Mouse (Mus musculus): ENCODE data around the gene Ncf1. TPM values are rescaled to one million over a fixed set of nuclear protein-coding genes. Genes with fewer than 3 reads are reported as not detected.
A peak's percentile ranks its signal among the peaks of the same experiment; 100 is the strongest.

Gene Ncf1
- total and polyA plus RNA-seq, 3 experiments, result 287 to 342 (median 302) TPM

GRCm38 (mm10) chr5:134232568-134232967, 3.1 kb upstream of the Ncf1 start (continued):
- TF ChIP-seq ZMIZ1 (IDR thresholded peaks at IDR 0.05; ENCODE audit: low read depth, low read length), result peak; percentile 25; the same call in 1 of the 2 replicates
- TF ChIP-seq ETS1 (conservative IDR thresholded peaks at IDR 0.05; ENCODE audit: low read depth, low read length), result peak; percentile 97
- peak; percentile 52 for TF ChIP-seq MAFK (IDR thresholded peaks at IDR 0.05; ENCODE audit: insufficient replicate concordance, low read length)

- no peaks in the 10 kb centered on the region for H3K27me3 ChIP-seq (replicated peaks)
- peak; percentile 89 for DNase-seq (ENCODE audit: extremely low read depth)
- H3K36me3 ChIP-seq (replicated peaks in 1 of 2; ENCODE audit: control insufficient read depth in 1 of 2, insufficient read depth in 1 of 2, low read length in 1 of 2), result peaks cover 4 to 22% of the 10 kb centered on the region in 2 experiments
- H3K4me2 ChIP-seq (ENCODE audit: insufficient read depth, low read depth, poor library complexity, severe bottlenecking), result peak overlapping the region; percentile 64
- peaks cover 4% of the 10 kb centered on the region; the same call in 1 of the 2 replicates for H3K79me2 ChIP-seq (replicated peaks; ENCODE audit: control insufficient read depth, extremely low read depth, insufficient read depth, poor library complexity, severe bottlenecking)
- H3K4me3 ChIP-seq (replicated peaks in 1 of 3; ENCODE audit: low read depth in 2 of 3, low read length in 2 of 3, poor library complexity in 1 of 3), result peak overlapping the region in 1 of 3 experiments; percentile 5
- peak overlapping the region; percentile 96 for H3K27ac ChIP-seq (ENCODE audit: insufficient read depth, low read depth)
- in situ Hi-C loops (cut with MboI; ENCODE audit: low pct_ligation_motif_present, low pct_unique_long_range_greater_than_20kb, low sequenced_read_pairs), result no loop called here
- peaks cover 42 to 64% of the 10 kb centered on the region in 2 experiments for H3K4me1 ChIP-seq (ENCODE audit: control insufficient read depth in 1 of 2, insufficient read depth in 2 of 2)
- TF ChIP-seq TBP (conservative IDR thresholded peaks at IDR 0.05; ENCODE audit: low read depth, low read length) (peak; percentile 98), TCF12 (IDR thresholded peaks at IDR 0.05; ENCODE audit: low read depth, low read length) (no peak; the same call in 1 of the 2 replicates), ZC3H11A (IDR thresholded peaks at IDR 0.05; ENCODE audit: low read depth, low read length) (no peak), POLR2A (IDR thresholded peaks at IDR 0.05; ENCODE audit: low read depth, low read length) (peak; percentile 81; the same call in 1 of the 2 replicates), MEF2A (IDR thresholded peaks at IDR 0.05; ENCODE audit: borderline replicate concordance, low read depth, low read length) (no peak), ETS1 (conservative IDR thresholded peaks at IDR 0.05; ENCODE audit: low read depth, low read length) (no peak), ZMIZ1 (IDR thresholded peaks at IDR 0.05; ENCODE audit: low read depth, low read length) (peak; percentile 54; the same call in 1 of the 2 replicates), HCFC1 (IDR thresholded peaks at IDR 0.05; ENCODE audit: low read depth, low read length) (0 out of 2 replicates have a peak, but pooled peaks have one; percentile 9), POLR2AphosphoS2 (IDR thresholded peaks at IDR 0.05; ENCODE audit: low read depth, low read length) (peak; percentile 91), USF2 (conservative IDR thresholded peaks at IDR 0.05; ENCODE audit: low read depth, low read length) (no peak), CTCF (conservative IDR thresholded peaks at IDR 0.05 in 1 of 2, IDR thresholded peaks at IDR 0.05 in 1 of 2; ENCODE audit: low read depth in 2 of 2, low read length in 2 of 2) (no peak), RCOR1 (conservative IDR thresholded peaks at IDR 0.05; ENCODE audit: low read depth, low read length) (no peak), JUND (conservative IDR thresholded peaks at IDR 0.05; ENCODE audit: low read depth, low read length) (no peak), SIN3A (IDR thresholded peaks at IDR 0.05; ENCODE audit: low read length) (no peak), ZKSCAN1 (IDR thresholded peaks at IDR 0.05; ENCODE audit: borderline replicate concordance, low read depth, low read length) (no peak), MAX (IDR thresholded peaks at IDR 0.05; ENCODE audit: low read length) (peak; percentile 35; the same call in 1 of the 2 replicates), MXI1 (IDR thresholded peaks at IDR 0.05; ENCODE audit: low read depth, low read length) (no peak), E2F4 (IDR thresholded peaks at IDR 0.05; ENCODE audit: insufficient replicate concordance, low read depth, low read length) (no peak), EP300 (IDR thresholded peaks at IDR 0.05; ENCODE audit: low read length) (no peak), CHD1 (IDR thresholded peaks at IDR 0.05; ENCODE audit: low read depth, low read length) (0 out of 2 replicates have a peak, but pooled peaks have one; percentile 22), MYC (IDR thresholded peaks at IDR 0.05; ENCODE audit: low read depth, low read length) (no peak; the same call in 1 of the 2 replicates), ELF1 (IDR thresholded peaks at IDR 0.05; ENCODE audit: low read depth, low read length) (no peak), IRF4 (IDR thresholded peaks at IDR 0.05; ENCODE audit: low read depth, low read length) (no peak), NELFE (IDR thresholded peaks at IDR 0.05; ENCODE audit: low read depth, low read length) (peak; percentile 77), RAD21 (IDR thresholded peaks at IDR 0.05; ENCODE audit: low read depth, low read length) (no peak), GABPA (IDR thresholded peaks at IDR 0.05; ENCODE audit: insufficient replicate concordance, low read depth, low read length) (no peak), KAT2A (IDR thresholded peaks at IDR 0.05; ENCODE audit: insufficient replicate concordance, low read length) (0 out of 2 replicates have a peak, but pooled peaks have one; percentile 7), SMC3 (IDR thresholded peaks at IDR 0.05; ENCODE audit: low read depth, low read length) (no peak), USF1 (IDR thresholded peaks at IDR 0.05; ENCODE audit: low read depth, low read length) (no peak), NRF1 (IDR thresholded peaks at IDR 0.05; ENCODE audit: low read depth, low read length) (0 out of 2 replicates have a peak, but pooled peaks have one; percentile 4), JUN (IDR thresholded peaks at IDR 0.05; ENCODE audit: insufficient read depth, low read depth, low read length) (no peak)
- dilution Hi-C loops (cut with MboI; ENCODE audit: extremely low pct_ligation_motif_present, extremely low pct_unique_long_range_greater_than_20kb, low sequenced_read_pairs), result no loop called here
- H3K9me3 ChIP-seq (replicated peaks; ENCODE audit: low read length), result no peaks in the 10 kb centered on the region
- peak overlapping the region; percentile 68 for H3K9ac ChIP-seq (ENCODE audit: insufficient read depth, low read depth)
Measured at GRCm38 (mm10) chr5:134232111-134232510, 2.7 kb upstream of the Ncf1 start.
